Mouse (Mus musculus) lung, adult 2 months (tissue): ENCODE measurements at regions not wholly inside any gene's neighbourhood (a gene's known extent, or its start where the extent isn't known, plus 50 kb on each side); places are given as distances from the start of the nearest gene placed in this dataset.

ENCODE experiments used
- CTCF ChIP-seq: fragments of 200-500 bp; IDR thresholded peaks from 2 replicates; pipeline ENCODE4 v1.5.1; 2011; ENCODE audit warnings: mild to moderate bottlenecking, low read length, control low read depth; ENCODE audit not compliant: insufficient read depth
- POLR2A ChIP-seq: fragments of 200-500 bp; IDR thresholded peaks from 2 replicates; pipeline ENCODE4 v1.6.1; 2011; ENCODE audit warnings: low read depth, mild to moderate bottlenecking, control low read depth, low read length, borderline replicate concordance; ENCODE audit errors: extremely low read depth

DNA sequence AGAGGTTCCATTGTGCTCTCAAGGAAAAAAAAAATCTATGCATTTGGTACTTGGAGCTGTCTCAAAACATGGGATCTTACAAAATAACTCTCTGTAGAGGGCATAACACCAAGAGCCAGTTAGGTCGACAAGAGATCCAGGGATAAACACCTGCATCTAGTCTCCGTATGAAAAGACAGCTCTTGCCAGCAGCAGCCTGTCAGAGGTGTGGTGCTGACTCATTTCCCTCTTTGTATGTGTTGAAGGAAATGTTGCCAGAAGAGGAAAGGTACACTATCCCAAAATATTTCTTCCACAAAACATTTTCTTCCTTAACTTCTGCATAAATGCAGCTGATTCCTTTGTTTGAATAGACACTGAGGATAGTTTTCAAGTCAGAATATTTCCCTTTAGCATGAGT is 163.6 kb upstream of the Acvr2a start:
- TF ChIP-seq CTCF (no peak), POLR2A (no peak)
